Mouse (Mus musculus): Measurements from ENCODE around the gene Cmya5. TPM values are rescaled to one million over a fixed set of nuclear protein-coding genes. Genes with fewer than 3 reads are reported as not detected.

Cmya5 gene
- polyA plus RNA-seq, 1 experiment from 2014 or later: 0.04 TPM

DNA sequence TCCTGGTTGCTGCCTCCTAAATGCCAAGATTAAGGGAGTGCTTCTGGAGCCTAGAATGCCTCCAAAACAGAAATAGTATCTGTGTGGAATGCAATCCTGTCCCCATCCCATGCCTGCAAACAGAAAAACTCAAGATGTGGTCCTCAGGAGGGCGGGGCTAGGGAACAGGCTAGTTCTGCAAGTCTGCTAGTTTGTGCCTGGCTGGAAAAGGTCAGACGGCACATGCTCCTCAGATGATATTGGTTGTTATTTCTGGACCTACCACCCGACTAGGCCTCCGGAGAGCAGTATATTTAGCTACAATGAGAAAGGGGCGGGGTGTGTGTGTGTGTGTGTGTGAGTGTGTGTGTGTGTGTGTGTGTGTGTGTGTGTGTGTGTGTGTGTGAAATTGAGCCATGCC lies 93.0 kb downstream of the Cmya5 start:
- H3K27ac ChIP-seq: no peak overlapping the region
- ATAC-seq (ENCODE audit: low FRiP score): no peak
- no peak overlapping the region for H3K4me3 ChIP-seq (replicated peaks)
- H3K27me3 ChIP-seq: no peaks in the 10 kb centered on the region
- no peaks in the 10 kb centered on the region for H3K4me1 ChIP-seq
- 92% methylated on average over 5 of the region's 5 CpGs for WGBS
- no peaks in the 10 kb centered on the region for H3K9me3 ChIP-seq
- H3K9ac ChIP-seq: no peak overlapping the region
- no peak overlapping the region for H3K4me2 ChIP-seq
- H3K36me3 ChIP-seq (replicated peaks): no peaks in the 10 kb centered on the region

DNA sequence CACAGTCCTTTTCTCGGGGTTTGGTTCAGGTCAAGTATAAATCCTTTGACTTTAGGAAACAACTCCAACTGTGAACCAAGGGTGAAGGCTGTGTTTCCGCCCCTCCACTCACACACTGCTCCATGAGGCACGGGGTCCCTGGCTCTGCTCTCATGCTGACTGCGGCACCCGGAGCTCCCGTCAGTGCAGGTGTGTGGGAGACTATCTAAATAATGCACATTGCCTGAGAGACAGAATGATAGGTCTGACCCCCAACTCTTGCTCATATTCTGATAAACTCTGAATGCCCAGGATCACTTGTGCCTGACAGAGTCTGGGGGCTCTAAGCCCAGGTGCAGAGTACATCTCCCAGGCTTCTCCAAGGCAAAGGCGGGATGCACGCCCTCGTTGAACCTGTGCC lies 103.5 kb downstream of the Cmya5 start:
- H3K27ac ChIP-seq: no peak overlapping the region
- WGBS: 85% methylated on average over 9 of the region's 9 CpGs

DNA sequence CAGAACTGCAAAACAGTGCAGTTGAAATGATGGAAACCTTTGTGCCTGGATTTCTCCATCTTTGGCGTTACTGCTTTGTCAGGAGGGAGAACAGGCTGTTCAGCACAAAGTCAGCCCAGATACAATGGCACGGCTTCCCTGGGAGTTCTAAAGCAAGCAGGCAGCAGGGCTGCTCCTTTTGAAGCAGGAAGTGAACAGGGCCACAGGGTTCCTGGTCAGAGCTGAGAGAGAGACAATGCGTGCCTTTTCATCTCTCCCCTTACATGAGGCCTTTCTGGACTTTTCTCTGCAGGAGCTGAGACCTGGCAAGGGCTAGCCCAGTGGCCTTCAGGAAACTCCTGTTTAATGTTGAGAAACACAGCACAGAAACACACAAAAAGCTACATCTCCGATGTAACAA lies 108.3 kb downstream of the Cmya5 start:
- H3K27me3 ChIP-seq: no peaks in the 10 kb centered on the region
- H3K4me1 ChIP-seq: no peaks in the 10 kb centered on the region; the same call in 1 of the 2 replicates
- no peak for ATAC-seq (ENCODE audit: low FRiP score)
- 39% methylated on average over 4 of the region's 4 CpGs for WGBS
- H3K36me3 ChIP-seq (replicated peaks): no peaks in the 10 kb centered on the region
- H3K4me3 ChIP-seq (replicated peaks): no peak overlapping the region
- H3K27ac ChIP-seq: no peak overlapping the region
- no peak overlapping the region for H3K4me2 ChIP-seq
- no peak overlapping the region for H3K9ac ChIP-seq
- no peaks in the 10 kb centered on the region for H3K9me3 ChIP-seq

More for the DNA sequence above, 103.5 kb downstream of the Cmya5 start:
- Histone ChIP-seq H3K27me3 (no peaks in the 10 kb centered on the region), H3K9ac (no peak overlapping the region), H3K4me3 (replicated peaks) (no peak overlapping the region), H3K4me1 (no peaks in the 10 kb centered on the region; the same call in 1 of the 2 replicates), H3K9me3 (no peaks in the 10 kb centered on the region), H3K36me3 (replicated peaks) (no peaks in the 10 kb centered on the region), H3K4me2 (no peak overlapping the region)
- ATAC-seq (ENCODE audit: low FRiP score): no peak

DNA sequence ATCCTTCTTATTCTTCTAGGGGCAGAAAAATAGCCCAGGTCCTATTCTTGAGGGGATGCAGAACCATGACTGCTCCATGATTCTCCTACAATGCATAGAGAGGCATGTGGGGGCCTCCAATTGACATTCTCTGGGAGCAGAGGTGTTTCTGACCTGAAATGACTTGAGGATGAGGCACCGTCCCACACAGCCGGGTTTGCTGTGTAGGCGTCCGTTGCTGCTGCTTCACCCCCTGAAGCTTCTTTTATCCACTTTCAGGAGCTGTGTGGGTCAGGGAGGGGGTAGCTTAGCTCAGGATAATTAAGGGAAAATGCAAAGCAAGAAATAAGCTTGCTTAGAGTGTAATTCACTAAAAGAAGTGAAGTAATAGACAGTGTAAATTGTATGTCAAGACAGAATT lies 115.2 kb downstream of the Cmya5 start:
- 65% methylated on average over 4 of the region's 4 CpGs for WGBS
- no peaks in the 10 kb centered on the region for H3K27me3 ChIP-seq
- ATAC-seq (ENCODE audit: low FRiP score): no peak

DNA sequence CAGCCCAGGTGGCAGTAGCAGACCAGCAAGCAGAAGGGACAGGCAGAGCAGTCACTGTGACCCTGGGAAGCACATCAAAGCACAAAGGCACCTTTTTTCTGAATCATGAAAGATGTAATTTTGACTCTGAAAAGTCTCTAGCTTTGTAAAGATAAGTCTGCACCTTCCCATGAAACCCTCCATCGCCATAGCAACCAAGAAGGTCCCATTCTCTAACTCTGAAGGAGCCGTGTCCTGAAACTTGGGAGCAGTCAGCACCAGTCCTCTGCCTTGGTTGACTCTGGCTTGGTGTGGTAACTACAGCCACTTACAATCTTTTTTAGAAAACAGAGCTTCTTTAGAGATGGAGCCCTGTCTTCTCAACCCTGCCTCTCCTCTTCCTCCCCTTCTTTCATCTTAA lies 119.7 kb downstream of the Cmya5 start:
- Histone ChIP-seq H3K4me1 (no peaks in the 10 kb centered on the region), H3K4me3 (replicated peaks) (no peak overlapping the region), H3K27ac (no peak overlapping the region), H3K9me3 (0 out of 2 replicates have a peak, but pooled peaks cover 4% of the 10 kb centered on the region), H3K27me3 (no peaks in the 10 kb centered on the region), H3K4me2 (no peak overlapping the region), H3K36me3 (replicated peaks) (no peaks in the 10 kb centered on the region), H3K9ac (no peak overlapping the region)
- no peak for ATAC-seq (ENCODE audit: low FRiP score)
- WGBS: 51% methylated on average over 2 of the region's 2 CpGs

More for the DNA sequence above, 115.2 kb downstream of the Cmya5 start:
- Histone ChIP-seq H3K9ac (no peak overlapping the region), H3K27ac (no peak overlapping the region), H3K4me2 (no peak overlapping the region), H3K4me1 (no peaks in the 10 kb centered on the region), H3K4me3 (replicated peaks) (no peak overlapping the region), H3K36me3 (replicated peaks) (no peaks in the 10 kb centered on the region), H3K9me3 (0 out of 2 replicates have a peak, but pooled peaks cover 4% of the 10 kb centered on the region)

DNA sequence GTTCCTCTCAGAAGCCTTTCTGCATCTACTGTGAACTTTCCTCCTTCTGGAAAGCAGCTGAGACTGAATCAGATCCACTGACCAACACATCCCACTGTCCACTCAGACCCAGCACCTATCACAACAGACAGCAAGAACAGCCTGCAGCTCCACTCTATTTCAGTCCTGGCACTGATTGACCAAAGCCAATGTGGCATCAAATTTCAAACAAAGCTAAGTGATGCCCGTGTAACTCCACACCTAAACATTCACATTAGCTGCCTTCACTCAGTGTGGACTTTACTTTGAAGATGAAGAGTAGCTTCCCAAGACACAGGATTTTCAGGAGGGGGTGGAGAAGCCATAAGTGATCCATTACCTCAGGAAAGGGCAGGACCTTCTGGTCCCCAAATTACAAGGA lies 122.4 kb downstream of the Cmya5 start:
- no peak overlapping the region for H3K9ac ChIP-seq
- H3K4me1 ChIP-seq: no peaks in the 10 kb centered on the region
- H3K9me3 ChIP-seq: no peaks in the 10 kb centered on the region
- no peaks in the 10 kb centered on the region for H3K36me3 ChIP-seq (replicated peaks)
- WGBS: 49% methylated on average over 1 of the region's 1 CpGs
- H3K27me3 ChIP-seq: no peaks in the 10 kb centered on the region
- no peak for ATAC-seq (ENCODE audit: low FRiP score)
- no peak overlapping the region for H3K4me3 ChIP-seq (replicated peaks)
- no peak overlapping the region for H3K4me2 ChIP-seq
- H3K27ac ChIP-seq: no peak overlapping the region

DNA sequence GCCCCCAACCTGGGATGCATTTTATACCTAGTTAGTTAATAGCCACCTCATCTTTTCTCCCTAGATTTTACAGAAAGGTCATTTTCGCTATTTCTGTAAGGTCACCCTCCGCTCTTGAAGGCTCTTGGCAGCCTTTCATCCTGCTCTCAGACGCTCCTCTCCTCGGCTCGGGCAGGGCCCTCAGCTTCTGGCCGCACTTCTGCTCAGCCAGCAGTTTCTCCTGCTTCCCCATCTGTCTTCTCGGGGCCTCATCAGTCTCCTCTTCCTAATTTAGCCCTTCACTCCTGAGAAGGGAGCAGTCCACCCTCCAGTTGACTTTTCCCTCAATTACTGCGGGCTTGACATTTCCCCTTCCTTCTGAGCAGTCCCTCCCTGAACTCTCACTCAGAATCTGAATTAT lies 131.6 kb downstream of the Cmya5 start:
- Histone ChIP-seq H3K4me3 (replicated peaks) (no peak overlapping the region), H3K9ac (no peak overlapping the region), H3K4me1 (no peaks in the 10 kb centered on the region), H3K4me2 (no peak overlapping the region), H3K27ac (no peak overlapping the region), H3K9me3 (no peaks in the 10 kb centered on the region), H3K27me3 (no peaks in the 10 kb centered on the region), H3K36me3 (replicated peaks) (no peaks in the 10 kb centered on the region)
- 81% methylated on average over 8 of the region's 8 CpGs for WGBS
- no peak for ATAC-seq (ENCODE audit: low FRiP score)

DNA sequence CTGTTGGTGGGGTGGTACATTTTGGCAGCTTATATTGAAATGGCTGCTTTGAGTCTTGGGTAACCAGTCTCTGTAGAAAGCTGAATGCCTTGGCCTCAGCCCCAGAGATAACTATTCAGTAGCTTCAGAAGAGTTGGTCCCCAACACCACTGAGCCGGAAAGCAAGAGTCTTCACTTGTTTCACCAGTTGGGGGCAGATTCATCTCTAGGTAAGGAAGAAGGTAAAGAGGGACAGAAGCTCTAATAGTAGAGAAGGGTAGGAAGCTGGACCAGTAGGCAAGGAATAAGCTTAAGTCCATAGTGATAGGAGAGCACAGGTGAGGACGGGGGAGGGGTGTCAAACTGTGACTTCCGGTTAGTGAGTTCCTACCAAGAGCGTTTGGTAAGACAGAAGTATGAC lies 133.2 kb downstream of the Cmya5 start:
- no peak for ATAC-seq (ENCODE audit: low FRiP score)
- Histone ChIP-seq H3K27ac (no peak overlapping the region), H3K36me3 (replicated peaks) (no peaks in the 10 kb centered on the region), H3K9ac (no peak overlapping the region), H3K9me3 (no peaks in the 10 kb centered on the region), H3K4me1 (no peaks in the 10 kb centered on the region), H3K27me3 (no peaks in the 10 kb centered on the region), H3K4me2 (no peak overlapping the region), H3K4me3 (replicated peaks) (no peak overlapping the region)
- 92% methylated on average over 4 of the region's 4 CpGs for WGBS

DNA sequence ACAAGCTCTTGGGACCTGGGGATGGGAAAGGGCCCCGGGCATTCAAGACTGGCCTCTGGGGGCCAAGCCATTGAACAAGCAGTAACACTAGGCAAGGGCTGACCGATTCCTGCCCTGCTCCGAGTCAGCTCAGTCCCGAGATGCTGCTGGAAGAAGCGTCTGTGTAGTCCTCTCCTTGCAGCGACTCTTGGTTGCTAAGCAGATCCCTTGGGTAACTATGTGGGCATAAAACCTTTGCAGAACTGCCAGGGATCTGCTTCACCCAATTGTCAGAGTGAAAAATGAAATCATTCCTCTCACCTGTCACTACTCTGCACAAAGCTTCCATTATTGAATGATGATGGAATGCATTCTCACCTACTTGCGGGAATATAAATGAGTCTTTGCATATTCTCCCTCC lies 134.0 kb downstream of the Cmya5 start:
- Histone ChIP-seq H3K27ac (no peak overlapping the region), H3K27me3 (no peaks in the 10 kb centered on the region), H3K4me3 (replicated peaks) (no peak overlapping the region), H3K9ac (no peak overlapping the region), H3K9me3 (no peaks in the 10 kb centered on the region), H3K4me2 (no peak overlapping the region), H3K4me1 (no peaks in the 10 kb centered on the region), H3K36me3 (replicated peaks) (no peaks in the 10 kb centered on the region)
- 90% methylated on average over 7 of the region's 7 CpGs for WGBS
- ATAC-seq (ENCODE audit: low FRiP score): no peak

DNA sequence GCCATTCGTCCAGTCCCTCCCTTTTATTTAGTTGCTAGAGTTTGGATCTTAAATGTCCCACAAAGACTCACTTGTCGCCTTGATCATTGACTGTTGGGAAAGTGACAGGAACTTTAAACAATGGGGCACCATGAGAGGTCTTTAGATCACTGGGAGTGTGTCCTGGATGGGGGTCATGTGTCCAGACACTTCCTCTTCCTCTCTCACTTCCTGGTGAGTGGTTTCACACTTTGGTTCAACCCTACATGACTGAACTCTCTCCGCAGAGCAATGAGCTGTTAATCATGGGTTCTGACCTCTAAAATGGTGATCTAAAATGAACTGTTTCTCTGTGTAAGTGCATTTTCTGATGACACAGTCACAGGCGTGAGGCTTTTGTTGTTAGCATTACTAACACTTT lies 137.4 kb downstream of the Cmya5 start:
- 78% methylated on average over 4 of the region's 4 CpGs for WGBS
- H3K4me2 ChIP-seq: no peak overlapping the region
- no peak for ATAC-seq (ENCODE audit: low FRiP score)

DNA sequence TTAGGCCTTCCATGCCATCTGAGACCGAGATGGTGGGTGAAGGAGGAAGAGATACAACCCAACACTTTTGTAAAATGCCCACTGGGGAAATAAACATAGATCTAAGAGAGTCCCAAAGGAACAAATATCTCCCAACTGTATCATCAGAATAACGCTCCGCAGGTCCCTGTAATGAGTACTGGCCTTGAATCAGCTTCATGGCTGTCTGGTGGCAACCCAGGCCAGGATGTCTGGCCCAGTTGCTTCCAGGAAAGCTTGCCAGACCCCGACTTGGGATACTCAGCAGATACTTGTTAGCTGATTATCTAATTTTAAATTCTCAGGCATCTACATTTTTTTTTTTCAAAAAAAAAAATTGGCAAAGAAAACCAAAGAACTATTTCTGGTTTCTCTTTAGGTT lies 138.2 kb downstream of the Cmya5 start:
- Histone ChIP-seq H3K27ac (no peak overlapping the region), H3K36me3 (replicated peaks) (no peaks in the 10 kb centered on the region), H3K9ac (no peak overlapping the region), H3K4me1 (no peaks in the 10 kb centered on the region), H3K27me3 (no peaks in the 10 kb centered on the region), H3K4me3 (replicated peaks) (no peak overlapping the region), H3K4me2 (no peak overlapping the region), H3K9me3 (no peaks in the 10 kb centered on the region)
- 86% methylated on average over 4 of the region's 4 CpGs for WGBS
- no peak for ATAC-seq (ENCODE audit: low FRiP score)

More for the DNA sequence above, 137.4 kb downstream of the Cmya5 start:
- Histone ChIP-seq H3K9me3 (no peaks in the 10 kb centered on the region), H3K9ac (no peak overlapping the region), H3K27me3 (no peaks in the 10 kb centered on the region), H3K27ac (no peak overlapping the region), H3K4me1 (no peaks in the 10 kb centered on the region), H3K4me3 (replicated peaks) (no peak overlapping the region), H3K36me3 (replicated peaks) (no peaks in the 10 kb centered on the region)

DNA sequence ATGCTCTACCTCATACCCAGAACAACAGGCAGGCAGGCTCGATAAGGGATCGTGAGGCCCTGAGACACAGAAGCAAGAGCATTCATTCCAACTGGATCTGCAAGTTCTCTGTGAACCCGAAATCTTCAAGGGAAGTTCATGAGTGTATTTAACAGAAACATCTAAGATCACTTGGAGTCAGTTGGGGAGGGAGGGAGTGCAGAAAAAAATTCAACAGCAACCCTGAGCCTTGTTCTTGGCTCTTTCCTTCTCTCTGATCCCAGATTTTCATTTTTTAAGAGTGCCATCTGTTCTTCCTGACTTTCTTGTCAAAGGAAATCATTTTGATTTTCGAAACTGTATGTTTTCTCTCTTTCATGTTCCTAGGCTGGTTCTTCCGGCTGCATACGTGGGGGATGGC lies 140.5 kb downstream of the Cmya5 start:
- Histone ChIP-seq H3K4me2 (no peak overlapping the region), H3K27ac (no peak overlapping the region), H3K9ac (no peak overlapping the region), H3K4me3 (replicated peaks) (no peak overlapping the region), H3K4me1 (no peaks in the 10 kb centered on the region), H3K9me3 (no peaks in the 10 kb centered on the region), H3K27me3 (no peaks in the 10 kb centered on the region), H3K36me3 (replicated peaks) (no peaks in the 10 kb centered on the region)
- ATAC-seq (ENCODE audit: low FRiP score): no peak
- WGBS: 78% methylated on average over 6 of the region's 6 CpGs

DNA sequence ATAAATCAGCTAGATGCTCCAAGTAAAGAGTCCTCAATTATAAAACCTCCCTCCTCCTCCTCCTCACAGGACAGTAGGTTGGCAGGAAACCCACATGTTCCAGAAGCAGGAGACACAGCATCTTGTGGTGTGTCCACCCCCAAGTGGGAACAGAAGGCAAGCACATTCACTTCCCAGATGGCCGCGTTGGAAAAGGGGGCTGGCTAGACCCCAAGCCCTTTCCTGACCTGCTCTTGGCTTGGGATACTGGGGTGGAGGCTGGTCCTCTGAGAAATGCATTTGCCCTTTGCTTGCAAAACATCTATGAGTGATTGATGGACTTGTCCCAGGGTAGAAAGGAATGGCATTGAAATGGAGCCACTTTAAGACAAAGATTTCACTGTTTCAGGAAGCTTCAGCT lies 142.1 kb downstream of the Cmya5 start:
- Histone ChIP-seq H3K27ac (no peak overlapping the region), H3K9ac (no peak overlapping the region), H3K36me3 (replicated peaks) (no peaks in the 10 kb centered on the region), H3K4me1 (no peaks in the 10 kb centered on the region), H3K27me3 (no peaks in the 10 kb centered on the region), H3K9me3 (no peaks in the 10 kb centered on the region), H3K4me2 (no peak overlapping the region), H3K4me3 (replicated peaks) (no peak overlapping the region)
- no peak for ATAC-seq (ENCODE audit: low FRiP score)
- WGBS: 87% methylated on average over 2 of the region's 2 CpGs
